Mouse (Mus musculus): ENCODE results near the gene Nos2. TPM values are rescaled to one million over a fixed set of nuclear protein-coding genes. Genes with fewer than 3 reads are reported as not detected.
"Not testable (repeated sequence)": the region's sequence is repeated elsewhere in the genome, so short reads cannot be mapped to it uniquely, and the experiment has no call there.

Gene Nos2
- polyA plus RNA-seq, 1 experiment from 2014 or later: 0.82 TPM

- Histone ChIP-seq H3K4me2 (replicated peaks) (no peak overlapping the region), H3K4me3 (replicated peaks) (no peak overlapping the region), H3K4me1 (replicated peaks) (no peaks in the 10 kb centered on the region), H3K27me3 (no peaks in the 10 kb centered on the region), H3K9me3 (no peaks in the 10 kb centered on the region), H3K36me3 (no peaks in the 10 kb centered on the region), H3K9ac (replicated peaks) (no peak overlapping the region), H3K27ac (no peak overlapping the region)
- no peak for ATAC-seq
- WGBS: 86% methylated on average over 4 of the region's 4 CpGs
Measured at GRCm38 (mm10) chr11:78980083-78980634, 59.6 kb downstream of the Nos2 start.

- Histone ChIP-seq H3K4me3 (replicated peaks) (no peak overlapping the region), H3K9me3 (no peaks in the 10 kb centered on the region), H3K36me3 (no peaks in the 10 kb centered on the region), H3K4me1 (replicated peaks) (no peaks in the 10 kb centered on the region), H3K27ac (no peak overlapping the region), H3K27me3 (no peaks in the 10 kb centered on the region), H3K4me2 (replicated peaks) (no peak overlapping the region), H3K9ac (replicated peaks) (no peak overlapping the region)
- no peak for ATAC-seq
- 83% methylated on average over 2 of the region's 2 CpGs for WGBS
Measured at GRCm38 (mm10) chr11:78982042-78982441, 61.5 kb downstream of the Nos2 start.

- Histone ChIP-seq H3K9ac (replicated peaks) (no peak overlapping the region), H3K27ac (no peak overlapping the region), H3K36me3 (no peaks in the 10 kb centered on the region), H3K9me3 (no peaks in the 10 kb centered on the region), H3K4me3 (replicated peaks) (no peak overlapping the region), H3K27me3 (no peaks in the 10 kb centered on the region), H3K4me2 (replicated peaks) (no peak overlapping the region), H3K4me1 (replicated peaks) (no peaks in the 10 kb centered on the region)
- WGBS: 89% methylated on average over 12 of the region's 12 CpGs
- ATAC-seq: no peak
Measured at GRCm38 (mm10) chr11:78982513-78983291, 62.1 kb downstream of the Nos2 start.

- Histone ChIP-seq H3K4me1 (replicated peaks) (no peaks in the 10 kb centered on the region), H3K27me3 (no peaks in the 10 kb centered on the region), H3K4me2 (replicated peaks) (no peak overlapping the region), H3K9me3 (no peaks in the 10 kb centered on the region), H3K27ac (no peak overlapping the region), H3K9ac (replicated peaks) (no peak overlapping the region), H3K4me3 (replicated peaks) (no peak overlapping the region), H3K36me3 (no peaks in the 10 kb centered on the region)
- no peak for ATAC-seq
- 80% methylated on average over 7 of the region's 7 CpGs for WGBS
Measured at GRCm38 (mm10) chr11:78983539-78983938, 63.0 kb downstream of the Nos2 start.

GRCm38 (mm10) chr11:78984483-78985177, 64.0 kb downstream of the Nos2 start, which contains the start of gene Lgals9:
TSS of gene Lgals9 (minus strand) at chr11:78984946.
- Histone ChIP-seq H3K27me3 (no peaks in the 10 kb centered on the region), H3K9me3 (no peaks in the 10 kb centered on the region), H3K27ac (no peak within 1 kb of the TSS), H3K4me2 (replicated peaks) (no peak within 1 kb of the TSS), H3K36me3 (no peaks in the 10 kb centered on the region), H3K4me3 (replicated peaks) (no peak within 1 kb of the TSS), H3K9ac (replicated peaks) (no peak within 1 kb of the TSS), H3K4me1 (replicated peaks) (no peaks in the 10 kb centered on the region)
- ATAC-seq: no peak
- WGBS: 91% methylated on average over 10 of the region's 10 CpGs

- Histone ChIP-seq H3K36me3 (no peaks in the 10 kb centered on the region), H3K4me1 (replicated peaks) (no peaks in the 10 kb centered on the region), H3K27ac (no peak overlapping the region), H3K9me3 (no peaks in the 10 kb centered on the region), H3K4me3 (replicated peaks) (no peak overlapping the region), H3K9ac (replicated peaks) (no peak overlapping the region), H3K27me3 (no peaks in the 10 kb centered on the region), H3K4me2 (replicated peaks) (no peak overlapping the region)
- ATAC-seq: no peak
Measured at GRCm38 (mm10) chr11:78985505-78985904, 64.9 kb downstream of the Nos2 start.

- WGBS: 92% methylated on average over 10 of the region's 10 CpGs
- H3K9ac ChIP-seq (replicated peaks): no peak overlapping the region
Measured at GRCm38 (mm10) chr11:78986311-78987002, 65.9 kb downstream of the Nos2 start.

GRCm38 (mm10) chr11:78989206-78989605, 68.6 kb downstream of the Nos2 start:
- ATAC-seq; H3K4me1 ChIP-seq (replicated peaks); H3K27ac ChIP-seq; H3K36me3 ChIP-seq; H3K27me3 ChIP-seq; H3K9ac ChIP-seq (replicated peaks); H3K4me2 ChIP-seq (replicated peaks); H3K9me3 ChIP-seq; H3K4me3 ChIP-seq (replicated peaks): not testable (repeated sequence)
- 93% methylated on average over 11 of the region's 11 CpGs for WGBS

More at GRCm38 (mm10) chr11:78986311-78987002, 65.9 kb downstream of the Nos2 start:
- H3K4me1 ChIP-seq (replicated peaks): no peaks in the 10 kb centered on the region
- no peak overlapping the region for H3K4me2 ChIP-seq (replicated peaks)
- no peak overlapping the region for H3K4me3 ChIP-seq (replicated peaks)
- H3K36me3 ChIP-seq: no peaks in the 10 kb centered on the region
- no peak for ATAC-seq
- H3K27me3 ChIP-seq: no peaks in the 10 kb centered on the region
- H3K27ac ChIP-seq: no peak overlapping the region
- H3K9me3 ChIP-seq: no peaks in the 10 kb centered on the region

- Histone ChIP-seq H3K36me3 (no peaks in the 10 kb centered on the region), H3K27ac (no peak overlapping the region), H3K9ac (replicated peaks) (no peak overlapping the region), H3K9me3 (no peaks in the 10 kb centered on the region), H3K4me2 (replicated peaks) (no peak overlapping the region), H3K27me3 (no peaks in the 10 kb centered on the region), H3K4me1 (replicated peaks) (no peaks in the 10 kb centered on the region), H3K4me3 (replicated peaks) (no peak overlapping the region)
- WGBS: 94% methylated on average over 9 of the region's 9 CpGs
- no peak for ATAC-seq
Measured at GRCm38 (mm10) chr11:78990096-78990495, 69.5 kb downstream of the Nos2 start.

GRCm38 (mm10) chr11:78990875-78991543, 70.4 kb downstream of the Nos2 start:
- not testable (repeated sequence) for H3K36me3 ChIP-seq; ATAC-seq; H3K9ac ChIP-seq (replicated peaks); H3K4me1 ChIP-seq (replicated peaks); H3K27ac ChIP-seq; H3K9me3 ChIP-seq; H3K4me3 ChIP-seq (replicated peaks); H3K27me3 ChIP-seq; H3K4me2 ChIP-seq (replicated peaks)
- 75% methylated on average over 5 of the region's 5 CpGs for WGBS

GRCm38 (mm10) chr11:78999118-78999517, 78.5 kb downstream of the Nos2 start:
- no peaks in the 10 kb centered on the region for H3K36me3 ChIP-seq
- no peaks in the 10 kb centered on the region for H3K4me1 ChIP-seq (replicated peaks)
- H3K9me3 ChIP-seq: peaks cover 4% of the 10 kb centered on the region; the same call in 1 of the 2 replicates
- H3K4me2 ChIP-seq (replicated peaks): no peak overlapping the region
- 42% methylated on average over 6 of the region's 6 CpGs for WGBS
- H3K27ac ChIP-seq: no peak overlapping the region
- no peak overlapping the region for H3K9ac ChIP-seq (replicated peaks)
- ATAC-seq: no peak
- H3K4me3 ChIP-seq (replicated peaks): no peak overlapping the region
- no peaks in the 10 kb centered on the region for H3K27me3 ChIP-seq

Data from midbrain, embryonic 13.5 days (tissue).